Mouse (Mus musculus): ENCODE measurements around the gene Raver2.

- no peak for TF ChIP-seq TCF12 (IDR thresholded peaks at IDR 0.05; ENCODE audit: insufficient read depth, poor library complexity, severe bottlenecking)
- TF ChIP-seq MAX (IDR thresholded peaks at IDR 0.05; ENCODE audit: low read depth): no peak
- TF ChIP-seq E2F4 (IDR thresholded peaks at IDR 0.05; ENCODE audit: insufficient read depth): no peak
- TF ChIP-seq MYOG (IDR thresholded peaks at IDR 0.05; ENCODE audit: control insufficient read depth in 1 of 3, insufficient read depth in 1 of 3, insufficient read length in 2 of 3, low read depth in 2 of 3): no peak
- TF ChIP-seq POLR2A (IDR thresholded peaks at IDR 0.05; ENCODE audit: insufficient read length, low read depth): no peak
- TF ChIP-seq USF1 (IDR thresholded peaks at IDR 0.05; ENCODE audit: low read depth): no peak
- no peak for TF ChIP-seq CEBPB (IDR thresholded peaks at IDR 0.05; ENCODE audit: insufficient read depth, poor library complexity, severe bottlenecking)
- no peak for TF ChIP-seq MYOD1 (IDR thresholded peaks at IDR 0.05; ENCODE audit: control insufficient read depth in 1 of 3, insufficient read length in 2 of 3, low read depth in 2 of 3)
- no peak for TF ChIP-seq POLR2AphosphoS2 (IDR thresholded peaks at IDR 0.05; ENCODE audit: insufficient read length, low read depth)
- TF ChIP-seq TCF3 (IDR thresholded peaks at IDR 0.05; ENCODE audit: insufficient read length, low read depth): no peak
Observed at GRCm38 (mm10) chr4:101196407-101196806, 127.6 kb downstream of the Raver2 start.
